Mouse (Mus musculus) hindbrain, embryonic 14.5 days (tissue): Measurements from ENCODE around the gene Cox5a. TPM values are rescaled to one million over a fixed set of nuclear protein-coding genes. Genes with fewer than 3 reads are reported as not detected.

Source experiments
- ATAC-seq: fragments of 200-750 bp; cut with Nextera tagmentation; 2 replicates; pipeline ENCODE4 v1.8.0; 2017; ENCODE audit warnings: moderate number of reproducible peaks, mild to moderate bottlenecking, moderate TSS enrichment, moderate library complexity; ENCODE audit not compliant: low FRiP score
- DNase-seq: peaks from one replicate; pipeline ENCODE4 v3.0.0-alpha.2; 2015; ENCODE audit warnings: low spot score
- H3K27ac ChIP-seq: fragments of 300-500 bp; sonication (generic); 2 replicates; pipeline ENCODE4 v1.5.1; 2014; ENCODE audit warnings: mild to moderate bottlenecking, moderate library complexity
- H3K27me3 ChIP-seq: fragments of 300-500 bp; sonication (generic); 2 replicates; pipeline ENCODE4 v1.6.1; 2014; ENCODE audit warnings: mild to moderate bottlenecking, low read length, mixed read lengths; ENCODE audit not compliant: control insufficient read depth, insufficient read depth
- H3K36me3 ChIP-seq: fragments of 300-500 bp; sonication (generic); replicated peaks from 2 replicates; pipeline ENCODE4 v1.6.1; 2014; ENCODE audit not compliant: control insufficient read depth, insufficient read depth
- H3K4me1 ChIP-seq: fragments of 300-500 bp; sonication (generic); replicated peaks from 2 replicates; pipeline ENCODE4 v1.6.1; 2014; ENCODE audit warnings: antibody characterized with exemption, low read length, mixed read lengths; ENCODE audit not compliant: control insufficient read depth, insufficient read depth
- H3K4me2 ChIP-seq: fragments of 300-500 bp; sonication (generic); replicated peaks from 2 replicates; pipeline ENCODE4 v1.6.1; 2014; ENCODE audit warnings: mild to moderate bottlenecking, moderate library complexity
- H3K4me3 ChIP-seq: fragments of 300-500 bp; sonication (generic); replicated peaks from 2 replicates; pipeline ENCODE4 v1.5.1; 2014; ENCODE audit warnings: mild to moderate bottlenecking, low read length
- H3K9ac ChIP-seq: fragments of 300-500 bp; sonication (generic); 2 replicates; pipeline ENCODE4 v1.6.1; 2014
- H3K9me3 ChIP-seq: fragments of 300-500 bp; sonication (generic); 2 replicates; pipeline ENCODE4 v1.6.1; 2016; ENCODE audit warnings: low read length; ENCODE audit not compliant: control insufficient read depth
- whole genome bisulfite sequencing: fragments of 180-500 bp; shearing (Covaris S2); extraction: QIAGEN DNeasy Blood & Tissue Kit; methylation state at CpG from one replicate; pipeline ENCODE4 v1.1.7; 2014; 5-methylcytosine and 5-hydroxymethylcytosine counted together
- polyA plus RNA-seq: library from polyadenylated mRNA; unstranded; fragments of >200 nt; fragmentation: Nextera tagmentation; extraction: Ambion mirVana; gene quantifications from 2 replicates; pipeline ENCODE4 v1.2.1, GENCODE M21; 2014

The Cox5a gene
- polyA plus RNA-seq, 1 experiment from 2014 or later: 1,017 TPM

DNA sequence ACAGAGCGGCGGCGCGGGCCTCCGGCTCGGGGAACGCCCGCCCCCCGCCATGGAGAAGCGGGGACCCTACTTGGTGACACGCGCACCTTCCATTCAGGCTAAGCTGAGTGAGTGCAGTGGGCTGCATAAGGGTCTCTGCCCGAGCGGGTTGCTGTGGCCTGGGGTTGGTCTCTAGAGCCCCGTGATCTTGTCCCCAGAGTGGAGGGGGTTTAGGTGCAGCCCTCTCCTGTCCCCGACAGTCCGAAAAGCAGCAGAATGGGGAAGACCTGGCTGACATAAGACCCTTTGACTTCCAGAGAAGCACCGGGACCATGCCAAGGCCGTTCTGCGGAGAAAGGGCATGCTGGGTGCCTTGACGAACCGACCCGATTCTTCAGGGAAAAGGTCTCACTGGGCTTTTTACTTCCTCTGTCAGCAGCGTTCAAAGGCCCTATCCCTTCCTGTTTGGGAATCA is 16.7 kb downstream of the Cox5a start:
- Histone ChIP-seq H3K4me2 (peak overlapping the region; percentile 65), H3K4me3 (peak overlapping the region; percentile 81), H3K4me1 (peaks cover 20% of the 10 kb centered on the region), H3K9ac (peak overlapping the region; percentile 81), H3K27ac (peak overlapping the region; percentile 84), H3K36me3 (peaks cover 58% of the 10 kb centered on the region), H3K9me3 (no peaks in the 10 kb centered on the region), H3K27me3 (no peaks in the 10 kb centered on the region)
- no peak for DNase-seq
- ATAC-seq: peak; percentile 77; the same call in 1 of the 2 replicates
- under 1% methylated on average over 24 of the region's 24 CpGs for WGBS

GRCm38 (mm10) chr9:57539550-57539949 is 18.5 kb downstream of the Cox5a start:
- Histone ChIP-seq H3K27ac (no peak overlapping the region), H3K4me3 (no peak overlapping the region), H3K4me2 (no peak overlapping the region), H3K9me3 (no peaks in the 10 kb centered on the region), H3K9ac (no peak overlapping the region), H3K36me3 (peaks cover 59% of the 10 kb centered on the region), H3K4me1 (peaks cover 20% of the 10 kb centered on the region), H3K27me3 (no peaks in the 10 kb centered on the region)
- ATAC-seq (no peak), DNase-seq (no peak)
- WGBS: 93% methylated on average over 2 of the region's 2 CpGs

GRCm38 (mm10) chr9:57541312-57541711 is 20.2 kb downstream of the Cox5a start:
- DNase-seq (peak; percentile 86), ATAC-seq (no peak)
- Histone ChIP-seq H3K9me3 (no peaks in the 10 kb centered on the region), H3K4me2 (no peak overlapping the region), H3K9ac (no peak overlapping the region), H3K4me3 (no peak overlapping the region), H3K36me3 (peaks cover 70% of the 10 kb centered on the region), H3K27ac (no peak overlapping the region), H3K4me1 (peaks cover 20% of the 10 kb centered on the region), H3K27me3 (no peaks in the 10 kb centered on the region)
- 5% methylated on average over 1 of the region's 1 CpGs for WGBS

DNA sequence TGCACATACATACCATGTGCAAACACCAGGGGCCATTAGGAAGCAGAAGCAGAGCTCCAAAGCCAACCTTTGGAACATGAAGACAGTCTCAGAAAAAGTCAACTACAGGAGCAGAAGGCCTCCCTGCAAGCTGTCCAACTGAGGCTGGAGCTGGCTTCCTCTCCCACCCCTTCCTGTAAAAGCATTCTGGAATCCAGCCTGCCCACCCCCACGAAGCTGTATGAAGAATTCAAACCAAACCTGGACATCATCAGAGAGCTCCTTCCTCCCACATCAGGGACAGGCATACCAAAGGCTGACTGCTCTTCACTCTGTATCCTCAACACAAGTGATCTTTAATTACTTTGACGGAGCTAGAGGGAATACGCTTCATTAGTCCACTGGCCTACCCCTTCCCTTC is 22.9 kb downstream of the Cox5a start:
- Histone ChIP-seq H3K9ac (no peak overlapping the region), H3K27me3 (no peaks in the 10 kb centered on the region), H3K27ac (no peak overlapping the region), H3K4me2 (no peak overlapping the region), H3K4me1 (peaks cover 5% of the 10 kb centered on the region), H3K4me3 (no peak overlapping the region), H3K9me3 (no peaks in the 10 kb centered on the region), H3K36me3 (peaks cover 91% of the 10 kb centered on the region)
- ATAC-seq (no peak), DNase-seq (no peak)
- 69% methylated on average over 3 of the region's 3 CpGs for WGBS

DNA sequence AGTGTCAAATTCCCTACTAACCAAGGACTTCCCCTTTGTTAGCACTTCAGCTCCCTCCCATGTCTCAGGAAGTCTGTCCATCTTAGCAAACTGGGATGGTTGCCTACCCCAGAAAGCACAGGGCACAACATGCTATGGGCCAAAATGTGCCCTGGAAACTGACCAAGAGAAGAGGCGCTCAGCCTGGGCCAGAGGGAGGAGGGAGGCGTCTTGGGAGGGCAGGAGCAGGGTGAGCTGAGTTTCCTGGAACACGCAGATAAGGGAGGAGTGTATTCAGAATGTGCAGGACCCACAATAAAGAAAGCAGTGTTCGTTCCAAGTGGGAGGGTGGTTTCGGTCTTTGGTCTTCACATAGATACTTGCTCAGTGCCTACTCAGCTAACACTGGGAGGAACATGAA is 26.2 kb downstream of the Cox5a start:
- Histone ChIP-seq H3K9ac (no peak overlapping the region), H3K27me3 (no peaks in the 10 kb centered on the region), H3K9me3 (no peaks in the 10 kb centered on the region), H3K4me3 (no peak overlapping the region), H3K4me1 (peaks cover 6% of the 10 kb centered on the region), H3K36me3 (peaks cover 72% of the 10 kb centered on the region), H3K4me2 (no peak overlapping the region), H3K27ac (no peak overlapping the region)
- DNase-seq (no peak), ATAC-seq (no peak)
- 96% methylated on average over 5 of the region's 5 CpGs for WGBS

GRCm38 (mm10) chr9:57547869-57548268 is 26.8 kb downstream of the Cox5a start:
- H3K27ac ChIP-seq: no peak overlapping the region
- DNase-seq: no peak
- H3K4me2 ChIP-seq: no peak overlapping the region
- H3K9ac ChIP-seq: no peak overlapping the region
- H3K9me3 ChIP-seq: no peaks in the 10 kb centered on the region
- peaks cover 6% of the 10 kb centered on the region for H3K4me1 ChIP-seq
- no peaks in the 10 kb centered on the region for H3K27me3 ChIP-seq
- 91% methylated on average over 11 of the region's 11 CpGs for WGBS
- peaks cover 66% of the 10 kb centered on the region for H3K36me3 ChIP-seq
- no peak overlapping the region for H3K4me3 ChIP-seq
- no peak for ATAC-seq

- Histone ChIP-seq H3K27me3 (no peaks in the 10 kb centered on the region), H3K4me3 (no peak overlapping the region), H3K4me1 (peaks cover 6% of the 10 kb centered on the region), H3K4me2 (no peak overlapping the region), H3K27ac (no peak overlapping the region), H3K9me3 (no peaks in the 10 kb centered on the region), H3K9ac (no peak overlapping the region), H3K36me3 (peaks cover 53% of the 10 kb centered on the region)
- no peak for DNase-seq
- 79% methylated on average over 4 of the region's 4 CpGs for WGBS
- no peak for ATAC-seq
Measured at GRCm38 (mm10) chr9:57549186-57549585, 28.1 kb downstream of the Cox5a start.

- Histone ChIP-seq H3K4me2 (no peak overlapping the region), H3K4me3 (no peak overlapping the region), H3K36me3 (peaks cover 42% of the 10 kb centered on the region), H3K27me3 (no peaks in the 10 kb centered on the region), H3K27ac (no peak overlapping the region), H3K9me3 (no peaks in the 10 kb centered on the region), H3K4me1 (peaks cover 11% of the 10 kb centered on the region), H3K9ac (no peak overlapping the region)
- WGBS: 92% methylated on average over 11 of the region's 11 CpGs
- no peak for DNase-seq
- no peak for ATAC-seq
Measured at GRCm38 (mm10) chr9:57550126-57550862, 29.2 kb downstream of the Cox5a start.

DNA sequence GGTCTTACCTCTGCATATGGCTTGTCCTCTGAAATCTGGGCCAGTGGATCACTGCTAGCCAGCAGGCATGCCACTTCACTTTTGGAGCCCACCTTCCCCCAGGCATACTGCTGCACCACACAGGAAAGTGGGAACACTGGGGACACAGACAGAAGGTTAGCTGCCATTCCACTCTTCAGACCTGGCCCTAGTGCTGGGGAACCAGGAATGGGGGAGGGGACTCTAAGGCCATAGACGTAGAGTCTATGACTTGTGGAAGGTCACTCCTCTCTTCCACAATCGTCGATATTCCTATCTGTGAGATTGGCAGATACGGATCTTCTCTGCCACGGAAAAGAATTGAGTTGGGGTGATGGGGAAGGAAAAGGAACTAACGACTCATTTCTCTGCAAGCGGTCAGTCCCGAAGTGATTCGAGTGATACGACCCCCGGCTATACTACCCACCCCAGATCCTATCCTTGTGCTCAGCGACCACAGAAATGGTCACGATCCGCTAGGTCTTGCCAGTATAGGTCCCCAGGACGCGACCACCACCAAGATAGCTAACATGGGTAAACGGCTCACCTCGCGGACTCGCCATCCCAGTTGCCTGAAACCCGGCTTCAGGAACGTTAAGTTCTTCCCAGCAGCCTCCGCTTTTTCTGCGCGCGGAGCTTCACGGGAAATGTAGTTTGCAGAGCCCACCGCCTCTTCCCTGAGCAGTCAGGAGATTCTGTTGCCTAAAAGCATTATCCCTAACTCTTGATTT is 31.2 kb downstream of the Cox5a start, which contains the start of gene Mpi:
Gene Mpi, minus strand, starts transcription at position 625 of the 749 bp plus-strand sequence.
- peaks cover 23% of the 10 kb centered on the region for H3K36me3 ChIP-seq
- no peaks in the 10 kb centered on the region for H3K27me3 ChIP-seq
- under 1% methylated on average over 28 of the region's 28 CpGs for WGBS
- DNase-seq (peak; percentile 83), ATAC-seq (peak; percentile 54)
- 0 out of 2 replicates have a peak within 1 kb of the TSS, but pooled peaks have one; percentile 51 for H3K27ac ChIP-seq
- peak within 1 kb of the TSS; percentile 69 for H3K9ac ChIP-seq
- no peaks in the 10 kb centered on the region for H3K9me3 ChIP-seq
- peak within 1 kb of the TSS; percentile 57 for H3K4me3 ChIP-seq
- peak within 1 kb of the TSS; percentile 56 for H3K4me2 ChIP-seq
- H3K4me1 ChIP-seq: peaks cover 11% of the 10 kb centered on the region
